Mouse (Mus musculus) c-Kit-negative CD71-positive TER-119-positive erythroid progenitor cells, embryonic 14.5 days (primary cell): ENCODE results near the gene Abhd16a.

Experiments
- DNase-seq: peaks from one replicate; pipeline ENCODE4 v3.0.0-alpha.2; 2013; ENCODE audit warnings: low read depth, low spot score

The Abhd16a gene

GRCm38 (mm10) chr17:35147922-35148639 is 59.0 kb downstream of the Abhd16a start:
- no peak for DNase-seq

GRCm38 (mm10) chr17:35152121-35152520 is 63.1 kb downstream of the Abhd16a start:
- DNase-seq: no peak
